Mouse (Mus musculus) cortical plate, adult 2 months (tissue): ENCODE results near the gene Nrk. TPM values are rescaled to one million over a fixed set of nuclear protein-coding genes. Genes with fewer than 3 reads are reported as not detected.

Experiments
- H3K27ac ChIP-seq: fragments of 200-500 bp; 2 replicates; pipeline ENCODE4 v1.5.1; 2012; ENCODE audit warnings: low read length, control low read depth, inconsistent platforms; ENCODE audit not compliant: insufficient read depth
- H3K4me1 ChIP-seq: fragments of 200-500 bp; 2 replicates; pipeline ENCODE4 v1.6.1; 2011; ENCODE audit warnings: low read length; ENCODE audit not compliant: control insufficient read depth, insufficient read depth
- H3K4me3 ChIP-seq: fragments of 200-500 bp; 2 replicates; pipeline ENCODE4 v1.5.1; 2011; ENCODE audit warnings: mild to moderate bottlenecking, low read length, control low read depth; ENCODE audit not compliant: insufficient read depth
- CTCF ChIP-seq: fragments of 200-500 bp; IDR thresholded peaks from 2 replicates; pipeline ENCODE4 v1.5.1; 2011; ENCODE audit warnings: mild to moderate bottlenecking, control low read depth, low read length; ENCODE audit not compliant: insufficient read depth; ENCODE audit errors: extremely low read depth
- POLR2A ChIP-seq: fragments of 200-500 bp; IDR thresholded peaks from 2 replicates; pipeline ENCODE4 v1.6.1; 2011; ENCODE audit warnings: mild to moderate bottlenecking, low read length, control low read depth; ENCODE audit not compliant: insufficient read depth; ENCODE audit errors: extremely low read depth
- polyA plus RNA-seq: library from polyadenylated mRNA; depleted of rRNA; stranded (reverse); fragments of >200 nt; gene quantifications from 2 replicates; pipeline ENCODE4 v1.2.3, GENCODE M21; 2012; rRNA removed

Nrk gene
- polyA plus RNA-seq, 1 experiment: 0.02 TPM

- no peak for TF ChIP-seq CTCF
- no peak for TF ChIP-seq POLR2A
- Histone ChIP-seq H3K4me1 (no peaks in the 10 kb centered on the region), H3K27ac (no peak overlapping the region), H3K4me3 (no peak overlapping the region)
Measured at GRCm38 (mm10) chrX:139026532-139027097, 112.4 kb downstream of the Nrk start.

GRCm38 (mm10) chrX:139027296-139027695 lies 113.1 kb downstream of the Nrk start:
- no peaks in the 10 kb centered on the region for H3K4me1 ChIP-seq
- H3K27ac ChIP-seq: no peak overlapping the region
- TF ChIP-seq CTCF: no peak
- no peak for TF ChIP-seq POLR2A
- H3K4me3 ChIP-seq: no peak overlapping the region

- no peak overlapping the region for H3K4me3 ChIP-seq
- no peaks in the 10 kb centered on the region for H3K4me1 ChIP-seq
- TF ChIP-seq POLR2A (no peak), CTCF (no peak)
- no peak overlapping the region for H3K27ac ChIP-seq
Measured at GRCm38 (mm10) chrX:139027909-139028308, 113.7 kb downstream of the Nrk start.

- Histone ChIP-seq H3K4me1 (no peaks in the 10 kb centered on the region), H3K27ac (no peak overlapping the region), H3K4me3 (no peak overlapping the region)
- TF ChIP-seq POLR2A (no peak), CTCF (no peak)
Measured at GRCm38 (mm10) chrX:139037666-139038065, 123.4 kb downstream of the Nrk start.

GRCm38 (mm10) chrX:139039314-139039713 lies 125.1 kb downstream of the Nrk start:
- no peaks in the 10 kb centered on the region for H3K4me1 ChIP-seq
- no peak overlapping the region for H3K4me3 ChIP-seq
- no peak overlapping the region for H3K27ac ChIP-seq
- TF ChIP-seq POLR2A (no peak), CTCF (no peak)

- TF ChIP-seq CTCF (no peak), POLR2A (no peak)
- Histone ChIP-seq H3K27ac (no peak overlapping the region), H3K4me3 (no peak overlapping the region)
Measured at GRCm38 (mm10) chrX:139041148-139041547, 126.9 kb downstream of the Nrk start.

GRCm38 (mm10) chrX:139051976-139052375 lies 137.7 kb downstream of the Nrk start:
- Histone ChIP-seq H3K27ac (no peak overlapping the region), H3K4me3 (no peak overlapping the region), H3K4me1 (no peaks in the 10 kb centered on the region)
- no peak for TF ChIP-seq POLR2A
- no peak for TF ChIP-seq CTCF

More at GRCm38 (mm10) chrX:139041148-139041547, 126.9 kb downstream of the Nrk start:
- H3K4me1 ChIP-seq: no peaks in the 10 kb centered on the region

- H3K27ac ChIP-seq: no peak overlapping the region
- H3K4me1 ChIP-seq: no peaks in the 10 kb centered on the region
- TF ChIP-seq POLR2A (no peak), CTCF (no peak)
- no peak overlapping the region for H3K4me3 ChIP-seq
Measured at GRCm38 (mm10) chrX:139053149-139053548, 138.9 kb downstream of the Nrk start.

Other genes starting within 250 kb of the Nrk start
- gene Serpina7, start 170.8 kb downstream of the Nrk start, polyA plus RNA-seq: not detected in 2 replicates
- not detected in 2 replicates for gene 4930513O06Rik, start 171.8 kb downstream of the Nrk start, polyA plus RNA-seq